Mouse (Mus musculus): ENCODE measurements around the gene Rptn. TPM values are rescaled to one million over a fixed set of nuclear protein-coding genes. Genes with fewer than 3 reads are reported as not detected.
"Not testable (repeated sequence)": the region's sequence is repeated elsewhere in the genome, so short reads cannot be mapped to it uniquely, and the experiment has no call there.

Rptn gene
- polyA plus RNA-seq, 1 experiment from 2014 or later = not detected

DNA sequence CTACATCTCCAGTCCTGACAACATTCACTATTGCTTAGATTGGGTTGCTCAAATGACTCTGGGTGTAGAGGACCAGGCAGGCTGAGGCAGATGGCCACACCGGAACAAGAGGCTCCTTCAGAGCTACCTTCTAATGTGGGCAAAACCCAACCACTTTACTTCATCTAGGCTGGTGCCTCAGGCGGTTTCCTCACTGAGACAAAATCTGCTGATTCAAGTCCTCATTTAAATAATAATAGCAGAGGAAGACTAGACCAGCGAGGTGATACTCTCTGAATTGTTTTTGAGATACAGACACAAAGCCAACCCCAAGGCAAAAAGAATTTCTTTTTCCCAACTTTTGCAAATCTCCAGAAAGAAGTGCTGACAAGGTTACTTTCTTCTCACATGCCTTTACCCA, 38.2 kb downstream of the Rptn start:
- WGBS = 47% methylated on average over 3 of the region's 3 CpGs
- Histone ChIP-seq H3K27me3 (ENCODE audit: low read depth, poor library complexity, severe bottlenecking) (no peaks in the 10 kb centered on the region), H3K4me1 (no peaks in the 10 kb centered on the region), H3K9me3 (replicated peaks) (no peaks in the 10 kb centered on the region), H3K36me3 (no peaks in the 10 kb centered on the region), H3K27ac (replicated peaks) (no peak overlapping the region), H3K4me3 (no peak overlapping the region)
- DNase-seq (ENCODE audit: low spot score) = no peak

DNA sequence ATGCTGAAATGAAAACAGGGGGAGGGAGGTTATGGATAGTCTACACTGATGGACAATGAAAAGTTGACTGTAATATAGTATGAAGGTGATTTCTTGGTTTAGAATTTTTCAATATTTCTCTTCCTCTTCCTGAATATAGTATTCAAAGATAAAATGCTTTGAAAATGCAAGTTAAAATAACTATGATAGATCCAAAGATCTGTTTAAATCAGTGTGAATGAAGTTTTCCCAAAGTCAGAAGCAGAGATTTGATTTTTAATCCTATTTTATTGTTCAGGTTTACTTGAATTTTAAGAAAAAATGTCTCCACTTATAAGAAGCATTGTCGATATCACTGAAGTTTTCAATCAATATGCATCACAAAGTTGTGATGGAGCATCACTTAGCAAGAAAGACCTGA, 48.5 kb downstream of the Rptn start, which contains the start of gene Tchh:
Gene Tchh, plus strand, starts transcription at position 301 of the 400 bp plus-strand sequence.
- Histone ChIP-seq H3K9me3 (replicated peaks) (no peaks in the 10 kb centered on the region), H3K36me3 (no peaks in the 10 kb centered on the region), H3K27ac (replicated peaks) (no peak within 1 kb of the TSS), H3K27me3 (ENCODE audit: low read depth, poor library complexity, severe bottlenecking) (peaks cover 65% of the 10 kb centered on the region), H3K4me3 (peak within 1 kb of the TSS; percentile 66; the same call in 1 of the 2 replicates), H3K4me1 (peaks cover 30% of the 10 kb centered on the region)
- 88% methylated on average over 1 of the region's 1 CpGs for WGBS
- DNase-seq (ENCODE audit: low spot score) = no peak

DNA sequence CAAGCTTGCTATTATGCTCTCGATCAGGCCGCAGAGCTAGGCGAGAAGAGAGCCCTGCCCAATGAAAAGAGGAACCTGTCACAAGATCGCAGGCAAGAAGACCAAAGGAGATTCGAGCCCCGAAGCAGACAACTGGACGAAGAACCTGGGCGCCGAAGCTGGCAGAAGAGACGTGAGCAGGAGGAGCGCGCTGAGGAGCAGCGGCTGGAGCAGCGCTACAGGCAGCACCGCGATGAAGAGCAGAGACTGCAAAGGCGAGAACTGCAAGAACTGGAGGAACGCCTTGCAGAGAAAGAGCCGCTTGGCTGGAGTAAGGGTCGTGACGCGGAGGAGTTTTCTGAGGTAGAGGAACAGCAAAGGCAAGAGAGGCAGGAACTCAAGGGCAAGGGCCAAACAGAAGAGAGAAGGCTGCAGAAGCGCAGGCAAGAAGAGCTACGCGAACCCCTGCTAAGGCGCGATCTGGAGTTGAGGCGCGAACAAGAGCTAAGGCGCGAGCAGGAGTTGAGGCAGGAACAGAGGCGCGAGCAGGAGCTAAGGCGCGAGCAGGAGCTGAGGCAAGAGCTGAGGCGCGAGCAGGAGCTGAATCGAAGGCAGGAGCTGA, 50.1 kb downstream of the Rptn start:
- no peaks in the 10 kb centered on the region for H3K9me3 ChIP-seq (replicated peaks)

DNA sequence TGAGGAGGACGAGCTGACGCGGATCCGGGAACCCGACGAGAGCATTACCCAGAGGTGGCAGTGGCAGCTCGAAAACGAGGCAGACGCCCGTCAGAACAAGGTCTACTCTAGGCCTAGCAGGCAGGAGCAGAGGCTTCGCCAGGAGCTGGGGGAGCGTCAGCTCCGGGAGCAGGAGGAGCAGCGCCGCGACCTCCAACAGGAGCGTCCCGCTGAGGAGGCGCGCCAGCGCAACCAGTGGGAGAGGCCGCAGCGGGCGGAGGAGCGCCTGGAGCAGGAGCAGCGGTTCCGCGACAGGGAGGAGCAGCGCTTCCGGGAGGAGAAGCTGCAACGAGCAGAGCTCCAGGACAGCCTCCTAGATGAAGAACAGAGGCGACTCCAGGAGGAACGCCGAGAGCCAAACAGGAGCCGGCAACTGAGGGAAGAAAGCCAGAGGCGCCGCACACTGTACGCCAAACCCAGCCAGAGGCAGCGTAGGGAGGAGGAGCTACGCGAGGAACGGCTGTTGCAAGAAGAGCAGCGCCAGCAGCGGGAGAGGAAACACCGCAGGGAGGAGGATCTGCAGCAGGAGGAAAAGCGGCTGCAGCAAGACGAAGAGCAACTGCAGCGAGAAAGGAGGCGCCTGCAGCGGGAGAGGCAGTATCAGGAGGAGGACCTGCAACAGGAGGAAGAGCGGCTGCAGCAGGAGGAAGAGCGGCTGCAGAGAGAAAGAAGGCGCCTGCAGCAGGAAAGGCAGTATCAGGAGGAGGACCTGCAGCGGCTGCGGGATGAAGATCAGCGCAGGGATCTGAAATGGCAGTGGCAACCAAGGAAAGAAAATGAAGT, 51.1 kb downstream of the Rptn start:
- Histone ChIP-seq H3K4me1 (peaks cover 40% of the 10 kb centered on the region), H3K27ac (replicated peaks) (peak overlapping the region; percentile 78), H3K27me3 (ENCODE audit: low read depth, poor library complexity, severe bottlenecking) (peaks cover 90% of the 10 kb centered on the region), H3K36me3 (no peaks in the 10 kb centered on the region), H3K9me3 (replicated peaks) (no peaks in the 10 kb centered on the region), H3K4me3 (peak overlapping the region; percentile 66)
- WGBS = under 1% methylated on average over 56 of the region's 56 CpGs
- DNase-seq (ENCODE audit: low spot score) = peak; percentile 86

More for the DNA sequence above, 50.1 kb downstream of the Rptn start:
- Histone ChIP-seq H3K27me3 (ENCODE audit: low read depth, poor library complexity, severe bottlenecking) (peaks cover 81% of the 10 kb centered on the region), H3K4me3 (peak overlapping the region; percentile 66), H3K36me3 (no peaks in the 10 kb centered on the region), H3K4me1 (peaks cover 40% of the 10 kb centered on the region), H3K27ac (replicated peaks) (no peak overlapping the region; the same call in 1 of the 2 replicates)
- DNase-seq (ENCODE audit: low spot score) = peak; percentile 72
- under 1% methylated on average over 38 of the region's 38 CpGs for WGBS

DNA sequence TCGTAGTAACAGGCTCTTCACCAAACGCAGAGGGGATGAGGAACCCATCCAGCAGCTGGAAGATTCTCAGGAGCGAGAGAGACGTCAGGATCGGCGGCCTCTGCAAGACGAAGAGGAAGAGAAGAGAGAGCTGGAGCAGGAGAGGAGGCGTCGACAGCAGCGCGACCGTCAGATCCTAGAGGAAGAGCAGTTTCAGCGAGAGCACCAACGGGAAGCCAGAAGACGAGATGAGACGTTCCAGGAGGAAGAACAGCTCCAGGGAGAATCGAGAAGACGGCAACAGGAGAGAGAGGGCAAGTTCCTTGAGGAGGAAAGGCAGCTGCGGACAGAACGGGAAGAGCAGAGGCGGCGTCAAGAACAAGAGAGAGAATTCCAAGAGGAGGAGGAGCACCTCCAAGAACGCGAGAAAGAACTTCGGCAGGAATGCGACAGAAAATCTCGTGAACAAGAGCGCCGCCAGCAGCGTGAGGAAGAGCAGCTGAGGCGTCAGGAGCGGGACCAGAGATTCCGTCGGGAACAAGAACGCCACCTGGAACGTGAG, 51.7 kb downstream of the Rptn start:
- H3K4me1 ChIP-seq = peaks cover 40% of the 10 kb centered on the region
- peak overlapping the region; percentile 66 for H3K4me3 ChIP-seq
- no peaks in the 10 kb centered on the region for H3K36me3 ChIP-seq
- under 1% methylated on average over 36 of the region's 36 CpGs for WGBS
- H3K27ac ChIP-seq (replicated peaks) = peak overlapping the region; percentile 78; the same call in 1 of the 2 replicates
- H3K27me3 ChIP-seq (ENCODE audit: low read depth, poor library complexity, severe bottlenecking) = peaks cover 93% of the 10 kb centered on the region
- peak; percentile 66 for DNase-seq (ENCODE audit: low spot score)
- H3K9me3 ChIP-seq (replicated peaks) = no peaks in the 10 kb centered on the region

DNA sequence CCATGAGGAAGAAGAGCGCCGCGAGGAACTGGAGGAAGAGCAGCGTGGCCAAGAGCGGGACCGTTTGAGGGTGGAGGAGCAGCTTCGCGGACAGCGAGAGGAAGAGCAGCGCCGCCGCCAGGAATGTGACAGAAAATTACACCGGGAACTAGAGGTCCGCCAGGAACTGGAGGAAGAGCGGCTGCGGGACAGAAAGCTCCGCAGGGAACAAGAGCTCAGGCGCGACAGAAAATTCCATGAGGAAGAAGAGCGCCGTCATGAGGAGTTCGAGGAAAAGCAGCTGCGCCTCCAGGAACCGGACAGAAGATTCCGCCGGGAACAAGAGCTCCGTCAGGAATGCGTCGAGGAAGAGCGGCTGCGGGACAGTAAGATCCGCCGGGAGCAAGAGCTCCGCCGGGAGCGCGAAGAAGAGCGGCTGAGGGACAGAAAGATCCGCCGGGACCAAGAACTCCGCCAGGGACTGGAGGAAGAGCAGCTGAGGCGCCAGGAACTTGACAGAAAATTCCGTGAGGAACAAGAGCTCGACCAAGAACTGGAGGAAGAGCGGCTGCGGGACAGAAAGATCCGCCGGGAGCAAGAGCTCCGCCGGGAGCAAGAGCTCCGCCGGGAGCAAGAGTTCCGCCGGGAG, 52.7 kb downstream of the Rptn start:
- WGBS = 2% methylated on average over 54 of the region's 54 CpGs
- Histone ChIP-seq H3K9me3 (replicated peaks) (no peaks in the 10 kb centered on the region), H3K27ac (replicated peaks) (no peak overlapping the region; the same call in 1 of the 2 replicates), H3K36me3 (no peaks in the 10 kb centered on the region), H3K27me3 (ENCODE audit: low read depth, poor library complexity, severe bottlenecking) (peaks cover 92% of the 10 kb centered on the region), H3K4me1 (peaks cover 40% of the 10 kb centered on the region), H3K4me3 (peak overlapping the region; percentile 66)
- peak; percentile 73 for DNase-seq (ENCODE audit: low spot score)

DNA sequence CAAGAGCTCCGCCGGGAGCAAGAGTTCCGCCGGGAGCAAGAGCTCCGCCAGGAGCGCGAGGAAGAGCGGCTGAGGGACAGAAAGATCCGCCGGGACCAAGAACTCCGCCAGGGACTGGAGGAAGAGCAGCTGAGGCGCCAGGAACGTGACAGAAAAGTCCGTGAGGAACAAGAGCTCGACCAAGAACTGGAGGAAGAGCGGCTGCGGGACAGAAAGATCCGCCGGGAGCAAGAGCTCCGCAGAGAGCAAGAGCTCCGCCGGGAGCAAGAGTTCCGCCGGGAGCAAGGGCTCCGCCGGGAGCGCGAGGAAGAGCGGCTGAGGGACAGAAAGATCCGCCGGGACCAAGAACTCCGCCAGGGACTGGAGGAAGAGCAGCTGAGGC, 53.2 kb downstream of the Rptn start:
- not testable (repeated sequence) for H3K36me3 ChIP-seq; H3K27ac ChIP-seq (replicated peaks); H3K9me3 ChIP-seq (replicated peaks)
- WGBS = under 1% methylated on average over 32 of the region's 32 CpGs
- Histone ChIP-seq H3K27me3 (ENCODE audit: low read depth, poor library complexity, severe bottlenecking) (peaks cover 88% of the 10 kb centered on the region), H3K4me1 (peaks cover 40% of the 10 kb centered on the region), H3K4me3 (peak overlapping the region; percentile 66)
- DNase-seq (ENCODE audit: low spot score) = peak; percentile 63

DNA sequence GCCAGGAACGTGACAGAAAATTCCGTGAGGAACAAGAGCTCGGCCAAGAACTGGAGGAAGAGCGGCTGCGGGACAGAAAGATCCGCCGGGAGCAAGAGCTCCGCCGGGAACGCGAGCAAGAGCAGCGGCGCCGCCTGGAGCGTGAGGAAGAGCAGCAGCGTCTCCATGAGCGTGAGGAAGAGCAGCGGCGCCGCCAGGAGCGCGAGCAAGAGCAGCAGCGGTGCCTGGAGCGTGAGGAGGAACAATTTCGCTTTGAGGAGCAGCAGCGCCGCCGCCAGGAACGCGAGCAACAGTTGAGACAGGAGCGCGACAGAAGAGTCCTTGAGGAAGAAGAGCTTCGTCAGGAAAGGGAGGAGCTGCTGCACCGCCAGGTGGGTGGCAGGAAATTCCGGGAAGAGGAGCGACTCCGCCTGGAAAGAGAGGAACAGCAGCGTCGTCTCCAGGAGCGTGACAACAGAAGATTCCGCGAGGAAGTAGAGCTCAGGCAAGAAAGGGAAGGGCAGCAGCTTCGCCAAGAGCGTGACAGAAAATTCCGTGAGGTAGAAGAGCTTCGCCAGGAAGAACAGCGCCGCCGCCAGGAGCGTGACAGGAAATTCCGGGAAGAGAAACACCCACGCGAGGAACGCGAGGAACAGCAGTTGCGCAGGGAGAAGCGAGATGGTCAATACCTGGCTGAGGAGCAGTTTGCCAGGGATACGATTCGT, 53.8 kb downstream of the Rptn start:
- DNase-seq (ENCODE audit: low spot score) = peak; percentile 79
- peaks cover 82% of the 10 kb centered on the region for H3K27me3 ChIP-seq (ENCODE audit: low read depth, poor library complexity, severe bottlenecking)
- 0 out of 2 replicates have a peak overlapping the region, but pooled peaks have one; percentile 49 for H3K27ac ChIP-seq (replicated peaks)
- peak overlapping the region; percentile 66 for H3K4me3 ChIP-seq
- peaks cover 40% of the 10 kb centered on the region for H3K4me1 ChIP-seq
- H3K9me3 ChIP-seq (replicated peaks) = no peaks in the 10 kb centered on the region
- under 1% methylated on average over 59 of the region's 59 CpGs for WGBS
- H3K36me3 ChIP-seq = no peaks in the 10 kb centered on the region

Small RNA genes lying within 50 kb of the gene (microRNA-seq; reads per million reads assigned to microRNA genes)
- gene Gm22752 = not detected
- not detected for gene Gm44353

Other genes starting within 250 kb of the Rptn start
- not detected in 2 replicates for gene Crnn, start 248.9 kb upstream of the Rptn start, polyA plus RNA-seq (2016; fragmentation: Nextera tagmentation; extraction: Ambion mirVana)
- gene Flg2, start 196.4 kb upstream of the Rptn start, polyA plus RNA-seq (2016; fragmentation: Nextera tagmentation; extraction: Ambion mirVana) = not detected in 2 replicates
- gene Flg, start 120.2 kb upstream of the Rptn start, polyA plus RNA-seq (2016; fragmentation: Nextera tagmentation; extraction: Ambion mirVana) = not detected in 2 replicates
- not detected in 2 replicates for gene Hrnr, start 74.0 kb upstream of the Rptn start, polyA plus RNA-seq (2016; fragmentation: Nextera tagmentation; extraction: Ambion mirVana)
- gene Tchh, start 48.6 kb downstream of the Rptn start, polyA plus RNA-seq (2016; fragmentation: Nextera tagmentation; extraction: Ambion mirVana) = 0.30 and 0.63 TPM in 2 replicates
- gene Tchhl1, start 75.1 kb downstream of the Rptn start, polyA plus RNA-seq (2016; fragmentation: Nextera tagmentation; extraction: Ambion mirVana) = not detected in 2 replicates
- gene S100a11, start 126.8 kb downstream of the Rptn start, polyA plus RNA-seq (2016; fragmentation: Nextera tagmentation; extraction: Ambion mirVana) = 245 and 305 TPM in 2 replicates
- 153 and 169 TPM in 2 replicates for gene S100a10, start 161.4 kb downstream of the Rptn start, polyA plus RNA-seq (2016; fragmentation: Nextera tagmentation; extraction: Ambion mirVana)